Comparison of ENCODE assay signal across 9 mouse cellular contexts in the genomic region with DNA sequence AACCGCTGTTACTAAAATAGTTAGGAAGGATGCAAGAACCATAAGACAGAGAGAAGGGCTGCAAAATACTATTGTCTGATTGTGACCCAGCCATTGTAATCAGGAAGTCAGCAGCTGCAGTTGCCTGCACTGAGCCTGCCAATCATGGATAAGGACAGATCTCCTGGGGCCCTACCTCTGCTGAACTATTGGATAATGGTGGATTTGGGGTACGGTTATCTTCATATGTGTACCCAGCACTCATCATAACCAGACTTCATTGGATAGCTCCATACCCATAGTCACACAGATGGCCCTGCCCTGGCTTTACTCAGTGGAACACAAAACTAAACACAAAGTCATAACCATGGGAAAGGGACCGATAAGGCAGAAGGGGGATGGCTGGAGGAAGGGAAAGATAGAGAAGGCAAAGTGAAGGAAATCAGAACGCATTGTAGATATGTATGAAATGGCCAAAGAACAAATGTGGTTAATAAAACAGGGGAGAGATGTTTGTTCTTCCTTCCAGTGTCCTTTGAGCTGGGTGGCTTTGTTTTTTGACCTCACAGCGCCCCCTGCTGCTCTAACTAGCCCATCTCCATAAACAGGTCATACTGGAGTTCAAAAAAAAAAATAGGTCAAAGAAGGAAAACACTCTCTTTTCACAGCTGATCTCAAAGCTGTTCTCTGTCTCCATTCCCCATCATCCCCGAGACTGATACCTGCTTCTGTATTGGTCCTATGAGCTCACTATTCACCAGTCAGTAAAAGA.
DNase-seq lines count a peak whose midpoint lies in the region; ATAC-seq lines count a peak whose summit lies in the region.
"Had no signal": no experiment of that assay in that cellular context is flagged by ENCODE, and none has a peak within 500 bp of the region (broad histone marks: within the 10 kb centered on the region; RNA-seq: fewer than 3 reads in every experiment).

No protein-coding gene starts in this region.

- H3K36me3 ChIP-seq in lung, embryonic 16.5 days (ENCODE audit: control insufficient read depth, insufficient read depth, low read length) = no peaks in the 10 kb centered on the region
- H3K36me3 ChIP-seq: heart, embryonic 13.5 days had no signal

- no peak overlapping the region for H3K27ac ChIP-seq in lung, embryonic 16.5 days (ENCODE audit: low read length)
- H3K27ac ChIP-seq: heart, embryonic 13.5 days had no signal

- peak; percentile 67; the same call in 1 of the 2 replicates for ATAC-seq in lung, embryonic 16.5 days (ENCODE audit: low read depth)
- ATAC-seq in granulocyte monocyte progenitor cell, adult 5-6 weeks (replicated peaks; ENCODE audit: poor library complexity, severe bottlenecking) = no peak

- intact Hi-C loops in heart, postnatal 14 days (cut with DNase I) = loop anchor here (1.0 kb wide), 1 partner anchor 88 kb away; no protein-coding TSS in a partner anchor

- H3K4me2 ChIP-seq in lung, embryonic 16.5 days (ENCODE audit: low read depth, low read length) = no peak overlapping the region
- H3K4me2 ChIP-seq: heart, embryonic 13.5 days had no signal

- H3K4me3 ChIP-seq in lung, embryonic 16.5 days (ENCODE audit: low read length) = no peak overlapping the region
- H3K4me3 ChIP-seq: heart, embryonic 13.5 days had no signal

- H3K27me3 ChIP-seq in lung, embryonic 16.5 days (ENCODE audit: control insufficient read depth, insufficient read depth, low read depth, low read length) = no peaks in the 10 kb centered on the region
- H3K27me3 ChIP-seq: heart, embryonic 13.5 days had no signal

- no peak overlapping the region for H3K9ac ChIP-seq in lung, embryonic 16.5 days (ENCODE audit: low read length)

- DNase-seq in ES-CJ7 (ENCODE audit: low read depth, low spot score) = peak; percentile 54
- DNase-seq in adrenal gland, adult 18-20 months (ENCODE audit: low spot score in 2 of 2) = peak; percentile 72 to 78
- peak; percentile 69 for DNase-seq in embryo, embryonic 11 days
- peak; percentile 80 to 83 for DNase-seq in heart, postnatal 14 days
- peak; percentile 40 to 72 for DNase-seq in layer of hippocampus, adult 8-10 months (ENCODE audit: low spot score in 2 of 2)
- DNase-seq in spleen, adult 18-20 months = peak; percentile 41 to 71

- H3K9me3 ChIP-seq in lung, embryonic 16.5 days (ENCODE audit: control insufficient read depth, low read length) = no peaks in the 10 kb centered on the region
- H3K9me3 ChIP-seq: heart, embryonic 13.5 days had no signal

- 44% methylated on average over 6 of the region's 6 CpGs for WGBS in lung, embryonic 16.5 days

- H3K4me1 ChIP-seq in lung, embryonic 16.5 days (replicated peaks; ENCODE audit: control insufficient read depth, insufficient read depth, low read length) = 0 out of 2 replicates have a peak, but pooled peaks cover 3% of the 10 kb centered on the region
